9 mouse cellular contexts compared by ENCODE assay signal in genomic region chr4:98545376-98545775, GRCm38 (mm10).
DNase-seq lines count a peak whose midpoint lies in the region; TF ChIP-seq lines count a peak whose summit lies in the region.
"Had no signal": no experiment of that assay in that cellular context is flagged by ENCODE, and none has a peak within 500 bp of the region (broad histone marks: within the 10 kb centered on the region; RNA-seq: fewer than 3 reads in every experiment).

No protein-coding gene starts in this region.

- DNase-seq in heart, postnatal 10 days = peak; percentile 46 to 48
- no peak for DNase-seq in heart, adult 8-10 months (ENCODE audit: low spot score)
- DNase-seq in ES-E14 (ENCODE audit: low read depth, low spot score) = peak; percentile 12
- DNase-seq in cerebellum, postnatal 25 days = peak; percentile 43 to 72
- peak; percentile 34 for DNase-seq in kidney, postnatal 10 days
- DNase-seq in retina, postnatal 1 day = peak; percentile 35
- no peak for DNase-seq in frontal cortex, postnatal 14 days (ENCODE audit: low spot score in 2 of 2)
- no peak for DNase-seq in ovary, postnatal 36 days (ENCODE audit: low spot score)

- no peaks in the 10 kb centered on the region for H3K4me1 ChIP-seq in ES-E14 (ENCODE audit: control insufficient read depth in 2 of 2, insufficient read depth in 2 of 2, low read length in 2 of 2, poor library complexity in 1 of 2)

- H3K27ac ChIP-seq in ES-E14 (ENCODE audit: insufficient read depth, low read depth, low read length, poor library complexity, severe bottlenecking) = no peak overlapping the region
- H3K27ac ChIP-seq: limb, embryonic 13.5 days had no signal

- no peak overlapping the region for H3K4me3 ChIP-seq in ES-E14 (ENCODE audit: insufficient read depth in 1 of 2, low read depth in 1 of 2, low read length in 2 of 2, poor library complexity in 1 of 2, severe bottlenecking in 1 of 2)
- H3K4me3 ChIP-seq: limb, embryonic 13.5 days had no signal

- in situ Hi-C loops in ES-E14 (cut with MboI; ENCODE audit: low sequenced_read_pairs in 2 of 2, unreplicated experiment in 2 of 2) = no loop called here

- intact Hi-C loops in heart, postnatal 10 days (cut with DNase I) = loop anchor here (1.0 to 5.0 kb wide), 2 partner anchors 82 to 157 kb away; no protein-coding TSS in a partner anchor

- no peaks in the 10 kb centered on the region for H3K9me3 ChIP-seq in ES-E14 (ENCODE audit: control insufficient read depth, insufficient read depth, low read depth, low read length)
- H3K9me3 ChIP-seq: limb, embryonic 13.5 days had no signal

- no peak overlapping the region for H3K9ac ChIP-seq in ES-E14 (ENCODE audit: insufficient read depth, low read depth, low read length, poor library complexity, severe bottlenecking)
- H3K9ac ChIP-seq: limb, embryonic 13.5 days had no signal

- H3K36me3 ChIP-seq in ES-E14 (ENCODE audit: control insufficient read depth, insufficient read depth, low read length, poor library complexity, severe bottlenecking) = no peaks in the 10 kb centered on the region

TF ChIP-seq in ES-E14, 5 proteins besides CTCF, POLR2A, EP300 and RAD21:
- TF ChIP-seq CHD2 (IDR thresholded peaks at IDR 0.05; ENCODE audit: low read depth, low read length) = no peak
- TF ChIP-seq ZNF384 (IDR thresholded peaks at IDR 0.05; ENCODE audit: low read depth, low read length) = no peak
- no peak for TF ChIP-seq HCFC1 (IDR thresholded peaks at IDR 0.05; ENCODE audit: borderline replicate concordance, insufficient read depth, low read length)
- no peak for TF ChIP-seq ZC3H11A (IDR thresholded peaks at IDR 0.05; ENCODE audit: borderline replicate concordance, low read depth, low read length)
- TF ChIP-seq MAFK (IDR thresholded peaks at IDR 0.05; ENCODE audit: insufficient read depth, low read depth, low read length) = no peak

Comparison
In these comparisons a context has a peak if more than half of its experiments do, and no peak if none do; other contexts are left out.
1. DNase-seq: peak in heart, postnatal 10 days (2 of 2), ES-E14 (single experiment), cerebellum, postnatal 25 days (2 of 2), kidney, postnatal 10 days (single experiment) and retina, postnatal 1 day (single experiment); none in heart, adult 8-10 months (single experiment), frontal cortex, postnatal 14 days (0 of 2) and ovary, postnatal 36 days (single experiment).